Mouse (Mus musculus) hindbrain, postnatal 0 days (tissue): ENCODE data around the gene Smbd1. TPM values are rescaled to one million over a fixed set of nuclear protein-coding genes. Genes with fewer than 3 reads are reported as not detected.

Experiments
- ATAC-seq: fragments of 200-750 bp; cut with Nextera tagmentation; 2 replicates; pipeline ENCODE4 v1.8.0; 2017; ENCODE audit warnings: mild to moderate bottlenecking, moderate TSS enrichment, moderate library complexity
- DNase-seq: peaks from one replicate; pipeline ENCODE4 v3.0.0-alpha.2; 2015; ENCODE audit warnings: low spot score
- H3K27ac ChIP-seq: fragments of 300-500 bp; sonication (generic); 2 replicates; pipeline ENCODE4 v1.5.1; 2014; ENCODE audit warnings: mild to moderate bottlenecking
- H3K27me3 ChIP-seq: fragments of 300-500 bp; sonication (generic); 2 replicates; pipeline ENCODE4 v1.6.1; 2014; ENCODE audit warnings: low read length, mixed read lengths; ENCODE audit not compliant: insufficient read depth
- H3K36me3 ChIP-seq: fragments of 300-500 bp; sonication (generic); 2 replicates; pipeline ENCODE4 v1.6.1; 2014; ENCODE audit warnings: low read length, mixed read lengths; ENCODE audit not compliant: insufficient read depth
- H3K4me1 ChIP-seq: fragments of 300-500 bp; sonication (generic); 2 replicates; pipeline ENCODE4 v1.6.1; 2014; ENCODE audit warnings: antibody characterized with exemption, low read length, mixed read lengths; ENCODE audit not compliant: insufficient read depth
- H3K4me2 ChIP-seq: fragments of 300-500 bp; sonication (generic); 2 replicates; pipeline ENCODE4 v1.6.1; 2014; ENCODE audit warnings: low read depth, mild to moderate bottlenecking, low read length, moderate library complexity, mixed read lengths
- H3K4me3 ChIP-seq: fragments of 300-500 bp; sonication (generic); 2 replicates; pipeline ENCODE4 v1.5.1; 2014; ENCODE audit warnings: low read length
- H3K9ac ChIP-seq: fragments of 300-500 bp; sonication (generic); replicated peaks from 2 replicates; pipeline ENCODE4 v1.6.1; 2014; ENCODE audit warnings: mild to moderate bottlenecking, low read length, moderate library complexity, mixed read lengths
- H3K9me3 ChIP-seq: fragments of 300-500 bp; sonication (generic); 2 replicates; pipeline ENCODE4 v1.6.1; 2016; ENCODE audit warnings: low read length, mixed read lengths
- CTCF ChIP-seq: IDR thresholded peaks from 2 replicates; pipeline ENCODE4 v1.5.1; 2016; ENCODE audit warnings: antibody characterized with exemption, control low read depth, low read depth
- WGBS: fragments of 180-500 bp; shearing (Covaris S2); extraction: QIAGEN DNeasy Blood & Tissue Kit; methylation state at CpG from one replicate; pipeline ENCODE4 v1.1.7; 2014; 5-methylcytosine and 5-hydroxymethylcytosine counted together
- polyA plus RNA-seq: library from polyadenylated mRNA; unstranded; fragments of >200 nt; fragmentation: Nextera tagmentation; extraction: Ambion mirVana; gene quantifications from 2 replicates; pipeline ENCODE4 v1.2.1, GENCODE M21; 2015
- total RNA-seq: library from RNA; depleted of rRNA; stranded (reverse); fragments of >200 nt; gene quantifications from 2 replicates; pipeline ENCODE4 v1.2.3, GENCODE M21; 2014

Gene Smbd1
- total and polyA plus RNA-seq, 2 experiments from 2014 or later = not detected

GRCm38 (mm10) chr16:32849042-32849830 lies 39.0 kb upstream of the Smbd1 start:
- no peak for TF ChIP-seq CTCF
- Histone ChIP-seq H3K4me2 (no peak overlapping the region), H3K4me3 (no peak overlapping the region), H3K27ac (no peak overlapping the region), H3K9me3 (no peaks in the 10 kb centered on the region), H3K4me1 (no peaks in the 10 kb centered on the region), H3K27me3 (no peaks in the 10 kb centered on the region), H3K36me3 (peaks cover 45% of the 10 kb centered on the region), H3K9ac (no peak overlapping the region)
- DNase-seq (no peak), ATAC-seq (no peak)
- 90% methylated on average over 11 of the region's 11 CpGs for WGBS

DNA sequence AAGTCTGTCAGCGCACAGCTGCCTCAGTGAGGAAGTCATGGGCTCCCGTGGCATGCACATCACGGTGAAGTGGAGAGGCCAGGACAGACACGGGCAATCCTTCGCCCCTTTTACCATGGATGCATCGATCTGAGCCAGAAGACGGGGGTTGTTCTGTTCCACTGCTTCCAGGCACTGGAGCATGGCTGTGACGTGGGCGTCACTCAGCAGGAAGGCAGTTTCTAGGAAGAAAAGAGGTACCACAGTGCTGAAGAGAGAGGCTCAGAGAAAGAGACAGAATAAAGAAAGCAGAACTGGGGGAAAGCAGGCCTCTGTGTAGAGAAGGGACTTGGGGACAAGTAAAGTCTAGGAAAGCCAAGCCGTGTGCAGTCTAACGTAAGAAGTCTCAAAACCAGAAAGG lies 36.8 kb upstream of the Smbd1 start:
- no peak for DNase-seq
- Histone ChIP-seq H3K36me3 (peaks cover 59% of the 10 kb centered on the region), H3K27me3 (no peaks in the 10 kb centered on the region), H3K9me3 (no peaks in the 10 kb centered on the region), H3K4me1 (no peaks in the 10 kb centered on the region), H3K4me2 (no peak overlapping the region), H3K27ac (no peak overlapping the region), H3K4me3 (no peak overlapping the region), H3K9ac (no peak overlapping the region)
- no peak for ATAC-seq
- no peak for TF ChIP-seq CTCF
- WGBS = 79% methylated on average over 11 of the region's 11 CpGs

- Histone ChIP-seq H3K36me3 (peaks cover 48% of the 10 kb centered on the region), H3K27me3 (no peaks in the 10 kb centered on the region), H3K4me3 (no peak overlapping the region), H3K4me2 (no peak overlapping the region), H3K4me1 (no peaks in the 10 kb centered on the region), H3K9me3 (no peaks in the 10 kb centered on the region), H3K9ac (no peak overlapping the region), H3K27ac (no peak overlapping the region)
- 90% methylated on average over 4 of the region's 4 CpGs for whole genome bisulfite sequencing
- ATAC-seq (no peak), DNase-seq (no peak)
- no peak for TF ChIP-seq CTCF
These were observed 21.2 kb upstream of the Smbd1 start for GRCm38 (mm10) chr16:32831501-32831900.

GRCm38 (mm10) chr16:32829104-32829503 lies 18.8 kb upstream of the Smbd1 start:
- H3K4me2 ChIP-seq = no peak overlapping the region
- H3K4me1 ChIP-seq = no peaks in the 10 kb centered on the region
- no peak for TF ChIP-seq CTCF
- no peak for ATAC-seq
- no peak for DNase-seq
- peaks cover 52% of the 10 kb centered on the region for H3K36me3 ChIP-seq
- WGBS = 93% methylated on average over 11 of the region's 11 CpGs
- no peak overlapping the region for H3K27ac ChIP-seq
- H3K27me3 ChIP-seq = no peaks in the 10 kb centered on the region
- H3K9ac ChIP-seq = no peak overlapping the region
- H3K4me3 ChIP-seq = no peak overlapping the region
- no peaks in the 10 kb centered on the region for H3K9me3 ChIP-seq

DNA sequence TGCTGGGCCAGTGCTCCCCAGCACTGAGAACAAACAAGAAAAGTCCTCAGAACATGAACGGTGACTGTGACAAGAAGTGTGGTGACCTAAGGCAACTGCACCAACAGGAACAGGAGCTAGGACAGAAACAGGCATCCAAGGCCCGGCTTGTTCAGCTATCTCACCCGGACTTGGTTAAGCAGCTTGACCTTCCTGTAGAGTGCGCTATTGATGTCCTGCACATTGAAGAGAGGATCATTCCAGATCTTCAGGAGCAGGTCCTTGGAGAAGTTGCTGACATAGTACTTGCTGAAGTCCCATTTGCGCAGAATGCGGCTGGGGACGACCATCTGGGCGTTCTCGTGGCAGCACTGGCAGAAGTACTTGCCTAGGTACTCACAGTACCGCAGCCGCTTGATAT lies 16.2 kb upstream of the Smbd1 start:
- H3K27ac ChIP-seq = no peak overlapping the region
- H3K9me3 ChIP-seq = no peaks in the 10 kb centered on the region
- H3K27me3 ChIP-seq = no peaks in the 10 kb centered on the region
- peaks cover 75% of the 10 kb centered on the region for H3K36me3 ChIP-seq
- DNase-seq = no peak
- no peak overlapping the region for H3K4me2 ChIP-seq
- no peaks in the 10 kb centered on the region for H3K4me1 ChIP-seq
- no peak for TF ChIP-seq CTCF
- no peak for ATAC-seq
- no peak overlapping the region for H3K9ac ChIP-seq
- 96% methylated on average over 11 of the region's 11 CpGs for WGBS
- no peak overlapping the region for H3K4me3 ChIP-seq

- Histone ChIP-seq H3K27me3 (no peaks in the 10 kb centered on the region), H3K4me1 (no peaks in the 10 kb centered on the region), H3K36me3 (peaks cover 80% of the 10 kb centered on the region), H3K9ac (no peak overlapping the region), H3K27ac (no peak overlapping the region), H3K4me2 (no peak overlapping the region), H3K4me3 (no peak overlapping the region), H3K9me3 (no peaks in the 10 kb centered on the region)
- 82% methylated on average over 12 of the region's 12 CpGs for WGBS
- DNase-seq (no peak), ATAC-seq (no peak)
- TF ChIP-seq CTCF = no peak
These were observed 15.1 kb upstream of the Smbd1 start for GRCm38 (mm10) chr16:32825380-32825779.

DNA sequence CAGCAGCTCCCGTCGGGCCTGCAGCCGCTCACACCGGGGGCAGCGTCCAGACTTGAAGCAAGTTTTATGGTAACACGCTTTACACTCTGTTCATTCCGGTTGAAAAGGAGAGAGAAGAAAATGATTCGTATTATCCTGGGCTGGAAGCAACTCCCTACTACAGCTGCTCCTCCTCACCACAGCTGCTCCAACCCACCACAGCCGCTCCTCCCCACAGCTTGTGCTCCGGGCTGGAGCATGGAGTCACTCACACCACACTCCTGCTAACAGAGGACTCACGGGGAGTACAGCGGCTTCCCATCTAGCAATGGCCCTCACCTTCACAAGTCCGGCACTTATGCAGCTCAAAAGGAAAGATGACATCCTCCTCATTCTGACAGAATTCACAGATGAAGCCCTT lies 13.8 kb upstream of the Smbd1 start:
- DNase-seq (no peak), ATAC-seq (no peak)
- H3K4me1 ChIP-seq = no peaks in the 10 kb centered on the region
- no peak overlapping the region for H3K4me3 ChIP-seq
- no peak overlapping the region for H3K27ac ChIP-seq
- no peaks in the 10 kb centered on the region for H3K27me3 ChIP-seq
- no peak overlapping the region for H3K4me2 ChIP-seq
- H3K36me3 ChIP-seq = peaks cover 73% of the 10 kb centered on the region
- H3K9ac ChIP-seq = no peak overlapping the region
- no peaks in the 10 kb centered on the region for H3K9me3 ChIP-seq
- TF ChIP-seq CTCF = no peak
- WGBS = 96% methylated on average over 13 of the region's 13 CpGs
